Mouse (Mus musculus) right cerebral cortex, adult 2 months (tissue): Measurements from ENCODE around the gene Keap1.

Experiments used
- DNase-seq, 2 experiments: peaks; one replicate each; pipeline ENCODE4 v3.0.0; 2021 to 2022; ENCODE audit warnings: low spot score in 2 of 2

Keap1 gene

GRCm38 (mm10) chr9:21196521-21197433, 42.4 kb downstream of the Keap1 start:
- peak; percentile 61 to 70 for DNase-seq

- peak; percentile 68 to 76 for DNase-seq
These were observed 43.2 kb downstream of the Keap1 start for GRCm38 (mm10) chr9:21195736-21196505.

GRCm38 (mm10) chr9:21194787-21195493, 44.2 kb downstream of the Keap1 start:
- no peak for DNase-seq

GRCm38 (mm10) chr9:21193786-21194185, 45.4 kb downstream of the Keap1 start:
- DNase-seq, result no peak

- no peak for DNase-seq
These were observed 48.5 kb downstream of the Keap1 start for GRCm38 (mm10) chr9:21190670-21191069.

- DNase-seq, result no peak
These were observed 49.3 kb downstream of the Keap1 start for GRCm38 (mm10) chr9:21189905-21190304.

GRCm38 (mm10) chr9:21185436-21185835, 53.7 kb downstream of the Keap1 start:
- no peak for DNase-seq

GRCm38 (mm10) chr9:21184733-21185132, 54.4 kb downstream of the Keap1 start:
- no peak for DNase-seq

GRCm38 (mm10) chr9:21183905-21184413, 55.2 kb downstream of the Keap1 start:
- no peak for DNase-seq

- no peak for DNase-seq
These were observed 55.7 kb downstream of the Keap1 start for GRCm38 (mm10) chr9:21183421-21183820.

- no peak for DNase-seq
These were observed 57.5 kb downstream of the Keap1 start for GRCm38 (mm10) chr9:21181421-21182220.

- DNase-seq, result no peak
These were observed 58.3 kb downstream of the Keap1 start for GRCm38 (mm10) chr9:21180841-21181240.

- no peak for DNase-seq
These were observed 58.8 kb downstream of the Keap1 start for GRCm38 (mm10) chr9:21180402-21180801.
